Mouse (Mus musculus) monocyte, adult 5-6 weeks (primary cell): Measurements from ENCODE around the gene Trpd52l3. TPM values are rescaled to one million over a fixed set of nuclear protein-coding genes. Genes with fewer than 3 reads are reported as not detected.
"Not testable (repeated sequence)": the region's sequence is repeated elsewhere in the genome, so short reads cannot be mapped to it uniquely, and the experiment has no call there.

Source experiments
- ATAC-seq: fragments of 153-309, 156-312 bp; replicated peaks from 2 replicates; pipeline ENCODE4 v1.8.0; 2017; ENCODE audit warnings: mild to moderate bottlenecking; ENCODE audit not compliant: low TSS enrichment, insufficient number of reproducible peaks, severe bottlenecking, poor library complexity, low FRiP score
- total RNA-seq: library from RNA; stranded (forward); fragments of 200-1000, 200-491, 200-594 nt; gene quantifications from 3 replicates; pipeline ENCODE4 v1.2.3, GENCODE M21; 2017

Trpd52l3 gene
- total RNA-seq, 1 experiment from 2014 or later: not detected

- ATAC-seq: not testable (repeated sequence)
Observed at GRCm38 (mm10) chr19:30023419-30023818, 19.8 kb downstream of the Trpd52l3 start.

GRCm38 (mm10) chr19:30029002-30029710 lies 25.6 kb downstream of the Trpd52l3 start:
- no peak for ATAC-seq

- ATAC-seq: peak; percentile 94
Observed at GRCm38 (mm10) chr19:30029894-30030635, 26.5 kb downstream of the Trpd52l3 start, which contains the start of gene Uhrf2. Uhrf2 (plus strand) TSS chr19:30030513.

GRCm38 (mm10) chr19:30030636-30031467 lies 27.3 kb downstream of the Trpd52l3 start:
- ATAC-seq: peak; percentile 17; the same call in 1 of the 2 replicates

GRCm38 (mm10) chr19:30031468-30031931 lies 27.9 kb downstream of the Trpd52l3 start:
- no peak for ATAC-seq

- ATAC-seq: no peak
Observed at GRCm38 (mm10) chr19:30032206-30032605, 28.6 kb downstream of the Trpd52l3 start.

GRCm38 (mm10) chr19:30035361-30035760 lies 31.8 kb downstream of the Trpd52l3 start:
- ATAC-seq: no peak

GRCm38 (mm10) chr19:30043691-30044090 lies 40.1 kb downstream of the Trpd52l3 start:
- no peak for ATAC-seq

GRCm38 (mm10) chr19:30044630-30045029 lies 41.0 kb downstream of the Trpd52l3 start:
- ATAC-seq: no peak

GRCm38 (mm10) chr19:30045857-30046256 lies 42.3 kb downstream of the Trpd52l3 start:
- no peak for ATAC-seq

GRCm38 (mm10) chr19:30050584-30050983 lies 47.0 kb downstream of the Trpd52l3 start:
- no peak for ATAC-seq

- ATAC-seq: no peak
Observed at GRCm38 (mm10) chr19:30051479-30051878, 47.9 kb downstream of the Trpd52l3 start.

- no peak for ATAC-seq
Observed at GRCm38 (mm10) chr19:30054218-30054617, 50.6 kb downstream of the Trpd52l3 start.

Other genes with a start within 250 kb of the Trpd52l3 start
- 12.2 to 24.2 TPM (median 15.9 TPM) in 3 replicates for gene 9930021J03Rik, start 197.8 kb upstream of the Trpd52l3 start, total RNA-seq
- 33.0 to 35.8 TPM (median 33.5 TPM) in 3 replicates for gene Ranbp6, start 190.8 kb upstream of the Trpd52l3 start, total RNA-seq
- gene Il33, start 78.7 kb upstream of the Trpd52l3 start, total RNA-seq: not detected in 3 replicates
- gene Uhrf2, start 26.7 kb downstream of the Trpd52l3 start, total RNA-seq: 68.4 to 101 TPM (median 95.4 TPM) in 3 replicates
- not detected in 3 replicates for gene Gldc, start 171.6 kb downstream of the Trpd52l3 start, total RNA-seq
- gene Mbl2, start 229.2 kb downstream of the Trpd52l3 start, total RNA-seq: not detected in 3 replicates